Mouse (Mus musculus): ENCODE measurements around the gene Kcna10. TPM values are rescaled to one million over a fixed set of nuclear protein-coding genes. Genes with fewer than 3 reads are reported as not detected.

The Kcna10 gene
- polyA plus RNA-seq, 1 experiment = 0.19 TPM

GRCm38 (mm10) chr3:107187022-107187421 is 4.2 kb downstream of the Kcna10 start:
- Histone ChIP-seq H3K4me1 (ENCODE audit: control insufficient read depth, insufficient read depth, low read length) (peaks cover 3% of the 10 kb centered on the region; the same call in 1 of the 2 replicates), H3K4me3 (ENCODE audit: insufficient read depth, low read length) (no peak overlapping the region), H3K27ac (ENCODE audit: insufficient read depth, low read length) (no peak overlapping the region)
- TF ChIP-seq CTCF (IDR thresholded peaks at IDR 0.05; ENCODE audit: extremely low read depth, insufficient read depth, low read length) (no peak), POLR2A (IDR thresholded peaks at IDR 0.05; ENCODE audit: extremely low read depth, insufficient read depth, low read length) (no peak)

- TF ChIP-seq POLR2A (IDR thresholded peaks at IDR 0.05; ENCODE audit: extremely low read depth, insufficient read depth, low read length) = no peak
- peak; percentile 97 for TF ChIP-seq CTCF (IDR thresholded peaks at IDR 0.05; ENCODE audit: extremely low read depth, insufficient read depth, low read length)
- Histone ChIP-seq H3K4me1 (ENCODE audit: control insufficient read depth, insufficient read depth, low read length) (peaks cover 3% of the 10 kb centered on the region; the same call in 1 of the 2 replicates), H3K27ac (ENCODE audit: insufficient read depth, low read length) (no peak overlapping the region), H3K4me3 (ENCODE audit: insufficient read depth, low read length) (no peak overlapping the region)
Observed at GRCm38 (mm10) chr3:107188226-107188899, 5.5 kb downstream of the Kcna10 start.

GRCm38 (mm10) chr3:107201310-107202180 is 18.7 kb downstream of the Kcna10 start:
- H3K27ac ChIP-seq (ENCODE audit: insufficient read depth, low read length) = no peak overlapping the region
- H3K4me1 ChIP-seq (ENCODE audit: control insufficient read depth, insufficient read depth, low read length) = peaks cover 3% of the 10 kb centered on the region; the same call in 1 of the 2 replicates
- no peak for TF ChIP-seq POLR2A (IDR thresholded peaks at IDR 0.05; ENCODE audit: extremely low read depth, insufficient read depth, low read length)
- TF ChIP-seq CTCF (IDR thresholded peaks at IDR 0.05; ENCODE audit: extremely low read depth, insufficient read depth, low read length) = no peak
- no peak overlapping the region for H3K4me3 ChIP-seq (ENCODE audit: insufficient read depth, low read length)

GRCm38 (mm10) chr3:107204413-107204812 is 21.6 kb downstream of the Kcna10 start:
- Histone ChIP-seq H3K4me3 (ENCODE audit: insufficient read depth, low read length) (no peak overlapping the region), H3K27ac (ENCODE audit: insufficient read depth, low read length) (no peak overlapping the region)
- no peak for TF ChIP-seq CTCF (IDR thresholded peaks at IDR 0.05; ENCODE audit: extremely low read depth, insufficient read depth, low read length)
- TF ChIP-seq POLR2A (IDR thresholded peaks at IDR 0.05; ENCODE audit: extremely low read depth, insufficient read depth, low read length) = no peak

GRCm38 (mm10) chr3:107205170-107205569 is 22.3 kb downstream of the Kcna10 start:
- Histone ChIP-seq H3K4me1 (ENCODE audit: control insufficient read depth, insufficient read depth, low read length) (peaks cover 7% of the 10 kb centered on the region), H3K27ac (ENCODE audit: insufficient read depth, low read length) (no peak overlapping the region), H3K4me3 (ENCODE audit: insufficient read depth, low read length) (no peak overlapping the region)
- TF ChIP-seq CTCF (IDR thresholded peaks at IDR 0.05; ENCODE audit: extremely low read depth, insufficient read depth, low read length) = no peak
- no peak for TF ChIP-seq POLR2A (IDR thresholded peaks at IDR 0.05; ENCODE audit: extremely low read depth, insufficient read depth, low read length)

More at GRCm38 (mm10) chr3:107204413-107204812, 21.6 kb downstream of the Kcna10 start:
- H3K4me1 ChIP-seq (ENCODE audit: control insufficient read depth, insufficient read depth, low read length) = peaks cover 7% of the 10 kb centered on the region

GRCm38 (mm10) chr3:107205994-107206393 is 23.1 kb downstream of the Kcna10 start:
- peak; percentile 95 for TF ChIP-seq CTCF (IDR thresholded peaks at IDR 0.05; ENCODE audit: extremely low read depth, insufficient read depth, low read length)
- no peak for TF ChIP-seq POLR2A (IDR thresholded peaks at IDR 0.05; ENCODE audit: extremely low read depth, insufficient read depth, low read length)
- Histone ChIP-seq H3K4me1 (ENCODE audit: control insufficient read depth, insufficient read depth, low read length) (peaks cover 7% of the 10 kb centered on the region), H3K4me3 (ENCODE audit: insufficient read depth, low read length) (no peak overlapping the region), H3K27ac (ENCODE audit: insufficient read depth, low read length) (no peak overlapping the region)

- TF ChIP-seq CTCF (IDR thresholded peaks at IDR 0.05; ENCODE audit: extremely low read depth, insufficient read depth, low read length) = no peak
- TF ChIP-seq POLR2A (IDR thresholded peaks at IDR 0.05; ENCODE audit: extremely low read depth, insufficient read depth, low read length) = no peak
- no peak overlapping the region for H3K27ac ChIP-seq (ENCODE audit: insufficient read depth, low read length)
- no peak overlapping the region for H3K4me3 ChIP-seq (ENCODE audit: insufficient read depth, low read length)
Observed at GRCm38 (mm10) chr3:107206490-107207150, 23.8 kb downstream of the Kcna10 start.

GRCm38 (mm10) chr3:107207625-107208253 is 24.9 kb downstream of the Kcna10 start:
- Histone ChIP-seq H3K4me1 (ENCODE audit: control insufficient read depth, insufficient read depth, low read length) (peaks cover 7% of the 10 kb centered on the region), H3K4me3 (ENCODE audit: insufficient read depth, low read length) (no peak overlapping the region), H3K27ac (ENCODE audit: insufficient read depth, low read length) (no peak overlapping the region)
- TF ChIP-seq POLR2A (IDR thresholded peaks at IDR 0.05; ENCODE audit: extremely low read depth, insufficient read depth, low read length) (no peak), CTCF (IDR thresholded peaks at IDR 0.05; ENCODE audit: extremely low read depth, insufficient read depth, low read length) (no peak)

More at GRCm38 (mm10) chr3:107206490-107207150, 23.8 kb downstream of the Kcna10 start:
- peaks cover 7% of the 10 kb centered on the region for H3K4me1 ChIP-seq (ENCODE audit: control insufficient read depth, insufficient read depth, low read length)

- Histone ChIP-seq H3K27ac (ENCODE audit: insufficient read depth, low read length) (no peak overlapping the region), H3K4me3 (ENCODE audit: insufficient read depth, low read length) (no peak overlapping the region), H3K4me1 (ENCODE audit: control insufficient read depth, insufficient read depth, low read length) (no peaks in the 10 kb centered on the region)
- TF ChIP-seq POLR2A (IDR thresholded peaks at IDR 0.05; ENCODE audit: extremely low read depth, insufficient read depth, low read length) (no peak), CTCF (IDR thresholded peaks at IDR 0.05; ENCODE audit: extremely low read depth, insufficient read depth, low read length) (no peak)
Observed at GRCm38 (mm10) chr3:107214606-107215005, 31.8 kb downstream of the Kcna10 start.
